Mouse (Mus musculus) frontal cortex, adult (tissue): ENCODE measurements around the gene Aim2.

Source experiments
- ATAC-seq: cut with Nextera tagmentation; 2 replicates; pipeline ENCODE4 v1.9.2; 2017; ENCODE audit warnings: mild to moderate bottlenecking, moderate library complexity, mixed read lengths; ENCODE audit not compliant: low TSS enrichment

Aim2 gene

GRCm38 (mm10) chr1:173345112-173345511 is 5.6 kb upstream of the Aim2 start:
- ATAC-seq, result no peak

- no peak for ATAC-seq
Observed at GRCm38 (mm10) chr1:173348527-173348926, 2.2 kb upstream of the Aim2 start.

GRCm38 (mm10) chr1:173349192-173349591 is 1.5 kb upstream of the Aim2 start:
- ATAC-seq, result no peak

GRCm38 (mm10) chr1:173349946-173350345 is 733 bp upstream of the Aim2 start:
- peak; percentile 55 for ATAC-seq

GRCm38 (mm10) chr1:173355107-173355846 is 4.6 kb downstream of the Aim2 start:
- ATAC-seq, result peak; percentile 84

- ATAC-seq, result no peak
Observed at GRCm38 (mm10) chr1:173356699-173357098, 6.0 kb downstream of the Aim2 start.

GRCm38 (mm10) chr1:173357799-173358198 is 7.1 kb downstream of the Aim2 start:
- peak; percentile 64 for ATAC-seq

- ATAC-seq, result no peak
Observed at GRCm38 (mm10) chr1:173359590-173360290, 9.1 kb downstream of the Aim2 start.

- ATAC-seq, result no peak
Observed at GRCm38 (mm10) chr1:173361651-173362050, 11.0 kb downstream of the Aim2 start.

- ATAC-seq, result no peak
Observed at GRCm38 (mm10) chr1:173363436-173363835, 12.8 kb downstream of the Aim2 start.

GRCm38 (mm10) chr1:173364125-173364800 is 13.6 kb downstream of the Aim2 start:
- 0 out of 2 replicates have a peak, but pooled peaks have one; percentile 13 for ATAC-seq

GRCm38 (mm10) chr1:173365970-173366409 is 15.3 kb downstream of the Aim2 start:
- peak; percentile 7 for ATAC-seq

- ATAC-seq, result peak; percentile 48
Observed at GRCm38 (mm10) chr1:173366701-173367355, 16.1 kb downstream of the Aim2 start.

GRCm38 (mm10) chr1:173367356-173368046 is 16.8 kb downstream of the Aim2 start, which contains the start of gene Cadm3:
Gene Cadm3 (minus strand): TSS chr1:173367695.
- ATAC-seq, result peak; percentile 50

GRCm38 (mm10) chr1:173369611-173370010 is 18.9 kb downstream of the Aim2 start:
- no peak for ATAC-seq

- no peak for ATAC-seq
Observed at GRCm38 (mm10) chr1:173370456-173370855, 19.8 kb downstream of the Aim2 start.

- no peak for ATAC-seq
Observed at GRCm38 (mm10) chr1:173371586-173371985, 20.9 kb downstream of the Aim2 start.

- no peak for ATAC-seq
Observed at GRCm38 (mm10) chr1:173374020-173374419, 23.3 kb downstream of the Aim2 start.

GRCm38 (mm10) chr1:173377380-173378112 is 26.9 kb downstream of the Aim2 start:
- peak; percentile 99 for ATAC-seq

- ATAC-seq, result peak; percentile 64
Observed at GRCm38 (mm10) chr1:173381436-173381835, 30.8 kb downstream of the Aim2 start.

GRCm38 (mm10) chr1:173389431-173389830 is 38.8 kb downstream of the Aim2 start:
- peak; percentile 74 for ATAC-seq
